Mouse (Mus musculus) thymus, postnatal 14 days (tissue): ENCODE measurements around the gene Ostn.
"Not testable (repeated sequence)": the region's sequence is repeated elsewhere in the genome, so short reads cannot be mapped to it uniquely, and the experiment has no call there.

Experiments
- DNase-seq: peaks from one replicate; pipeline ENCODE4 v3.0.0; 2021

Ostn gene

GRCm38 (mm10) chr16:27307189-27307588, at the start of gene Ostn:
TSS of gene Ostn (plus strand) at chr16:27307489.
- not testable (repeated sequence) for DNase-seq

GRCm38 (mm10) chr16:27268748-27269147, 38.5 kb upstream of the Ostn start:
- no peak for DNase-seq

- no peak for DNase-seq
Observed at GRCm38 (mm10) chr16:27287410-27287809, 19.9 kb upstream of the Ostn start.

GRCm38 (mm10) chr16:27296508-27296907, 10.8 kb upstream of the Ostn start:
- DNase-seq: no peak

GRCm38 (mm10) chr16:27296929-27297328, 10.4 kb upstream of the Ostn start:
- DNase-seq: no peak

DNA sequence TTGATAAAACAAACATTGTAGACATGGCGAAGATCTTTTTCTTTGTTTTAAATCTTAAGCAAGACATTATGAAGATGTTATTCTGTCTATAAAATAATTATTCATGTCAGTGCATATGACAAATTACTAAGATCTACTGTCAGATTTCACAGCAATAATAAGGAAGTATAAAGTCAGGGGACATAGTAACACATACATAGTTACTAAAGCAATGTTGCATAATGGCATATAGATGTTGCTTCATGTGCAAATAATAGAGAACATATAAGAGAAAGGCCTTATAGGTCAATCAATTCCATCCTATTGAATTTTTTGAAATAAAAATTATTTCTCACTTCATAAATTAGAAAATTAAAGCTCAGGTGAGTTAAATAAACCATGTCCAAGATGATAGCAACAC, 11.8 kb downstream of the Ostn start:
- no peak for DNase-seq

GRCm38 (mm10) chr16:27322047-27322446, 14.8 kb downstream of the Ostn start:
- DNase-seq: no peak

GRCm38 (mm10) chr16:27326463-27326862, 19.2 kb downstream of the Ostn start:
- DNase-seq: no peak

DNA sequence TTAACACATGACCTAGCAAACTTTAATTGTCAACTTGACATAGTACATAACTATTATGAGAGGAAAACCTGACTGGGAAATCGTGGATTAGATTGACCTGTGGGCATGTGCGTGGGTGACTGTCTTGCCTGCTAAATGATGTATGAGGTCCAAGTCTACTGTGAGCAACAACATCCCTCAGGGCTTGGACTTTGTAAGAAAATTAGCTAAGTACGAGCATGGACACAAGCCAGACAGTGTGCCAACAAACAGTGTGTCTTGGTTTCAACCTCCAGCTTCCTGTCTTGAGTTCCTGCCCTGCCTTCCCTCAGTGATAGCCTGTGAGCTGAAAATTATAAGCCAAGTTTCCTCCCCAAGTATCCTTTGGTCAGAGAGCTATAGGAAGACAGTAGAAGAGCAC, 40.2 kb downstream of the Ostn start:
- no peak for DNase-seq

GRCm38 (mm10) chr16:27348359-27348758, 41.1 kb downstream of the Ostn start:
- DNase-seq: no peak

GRCm38 (mm10) chr16:27349235-27349634, 41.9 kb downstream of the Ostn start:
- no peak for DNase-seq

GRCm38 (mm10) chr16:27349878-27350532, 42.7 kb downstream of the Ostn start:
- no peak for DNase-seq

GRCm38 (mm10) chr16:27354464-27354863, 47.2 kb downstream of the Ostn start:
- no peak for DNase-seq

- no peak for DNase-seq
Observed at GRCm38 (mm10) chr16:27360059-27360458, 52.8 kb downstream of the Ostn start.

DNA sequence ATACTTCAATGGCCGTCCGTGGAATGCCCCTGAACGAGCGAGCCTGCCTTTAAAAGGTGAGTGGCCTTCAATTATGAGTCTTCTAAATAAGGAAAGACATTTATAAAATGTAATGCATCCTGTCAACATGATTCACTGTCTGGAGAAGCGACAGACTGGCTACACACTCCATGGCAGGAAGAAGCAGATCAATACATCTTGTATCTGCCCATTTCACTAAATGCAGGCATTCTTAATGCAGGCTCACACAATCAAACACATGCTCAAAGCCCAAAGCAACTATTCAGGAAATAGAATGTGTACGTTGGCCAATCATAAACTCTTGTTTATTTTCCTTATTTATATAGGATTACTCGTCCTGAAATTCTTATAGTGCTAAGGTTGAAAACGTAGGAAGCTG, 62.9 kb downstream of the Ostn start, which contains the start of gene Uts2b:
Uts2b (minus strand) TSS at position 49 of the 400 bp plus-strand sequence.
- DNase-seq: no peak

DNA sequence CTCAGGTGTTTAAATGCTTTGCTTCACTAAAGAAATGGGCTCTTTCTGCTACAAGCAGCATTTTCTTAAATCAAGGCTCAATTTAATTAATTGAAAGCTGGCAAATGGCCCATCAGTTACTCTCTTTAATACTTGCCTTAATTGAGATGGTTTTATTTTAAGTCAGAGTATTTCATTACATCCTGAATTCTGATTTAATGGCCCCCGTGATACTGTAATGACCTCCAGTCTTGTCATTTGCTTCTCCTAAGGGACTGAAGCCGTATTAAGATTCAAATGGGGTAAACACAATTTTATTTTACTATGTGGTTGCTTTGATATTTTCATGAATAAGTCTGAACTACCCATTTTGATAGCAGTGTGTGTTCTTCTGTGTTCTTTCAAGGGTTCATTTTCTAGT, 63.4 kb downstream of the Ostn start:
- no peak for DNase-seq

DNA sequence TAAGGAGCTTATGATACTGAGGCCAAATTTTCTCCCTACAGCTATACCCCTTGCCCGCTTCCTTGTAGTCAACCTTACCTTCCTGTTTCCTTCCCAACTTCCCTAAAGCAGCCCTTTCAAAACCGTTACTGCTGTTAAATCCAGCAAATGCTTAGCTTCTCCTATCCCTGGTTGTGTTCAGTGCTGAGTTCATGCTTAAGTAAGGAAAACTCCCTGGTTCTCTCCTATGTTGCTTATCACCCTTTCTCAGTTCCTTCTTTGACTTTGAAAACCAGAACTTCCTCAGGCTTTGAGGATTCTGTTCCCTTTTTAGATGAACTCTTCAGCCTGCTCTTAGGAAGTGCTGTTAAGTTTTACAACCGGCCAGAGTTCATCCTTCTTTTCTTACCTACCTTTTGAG, 66.8 kb downstream of the Ostn start:
- DNase-seq: no peak

GRCm38 (mm10) chr16:27375318-27375717, 68.0 kb downstream of the Ostn start:
- DNase-seq: no peak

DNA sequence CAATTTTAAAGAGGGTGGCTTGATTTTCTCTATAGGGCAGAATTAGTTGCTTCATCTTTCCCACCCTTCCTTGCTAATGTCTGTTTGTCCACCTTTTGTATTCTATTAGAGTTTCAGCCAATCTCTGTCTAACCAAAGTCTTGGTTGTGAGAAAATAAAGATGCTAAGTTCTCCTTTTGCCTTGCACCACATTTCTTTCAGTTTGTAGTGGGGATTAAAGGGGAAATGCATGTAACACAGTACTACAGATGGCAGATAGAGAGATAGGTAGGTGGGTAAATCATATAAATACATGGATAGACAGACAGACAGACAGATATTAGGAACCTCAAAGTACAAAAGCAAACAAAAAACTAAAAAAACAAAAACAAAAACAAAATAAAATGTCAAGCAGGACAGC, 69.3 kb downstream of the Ostn start:
- no peak for DNase-seq

DNA sequence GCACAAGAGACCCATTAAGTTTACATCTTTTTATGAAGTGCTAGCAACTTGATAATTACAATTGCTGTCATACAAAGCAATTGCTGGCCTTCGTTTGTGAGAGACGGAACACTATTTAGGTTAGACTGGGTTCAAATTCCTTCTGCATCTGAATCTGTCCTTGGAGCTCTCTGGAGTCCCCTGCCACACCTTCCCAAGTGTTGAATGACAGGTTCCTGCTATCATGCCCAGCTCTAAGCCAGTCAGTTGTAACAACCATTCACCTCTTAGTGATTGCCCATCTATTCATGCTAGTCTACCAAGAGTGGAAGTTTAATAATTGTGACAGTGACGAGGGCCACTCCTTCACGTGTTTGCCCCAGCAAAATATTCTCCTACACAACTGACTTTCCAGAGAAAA, 74.9 kb downstream of the Ostn start:
- DNase-seq: no peak

DNA sequence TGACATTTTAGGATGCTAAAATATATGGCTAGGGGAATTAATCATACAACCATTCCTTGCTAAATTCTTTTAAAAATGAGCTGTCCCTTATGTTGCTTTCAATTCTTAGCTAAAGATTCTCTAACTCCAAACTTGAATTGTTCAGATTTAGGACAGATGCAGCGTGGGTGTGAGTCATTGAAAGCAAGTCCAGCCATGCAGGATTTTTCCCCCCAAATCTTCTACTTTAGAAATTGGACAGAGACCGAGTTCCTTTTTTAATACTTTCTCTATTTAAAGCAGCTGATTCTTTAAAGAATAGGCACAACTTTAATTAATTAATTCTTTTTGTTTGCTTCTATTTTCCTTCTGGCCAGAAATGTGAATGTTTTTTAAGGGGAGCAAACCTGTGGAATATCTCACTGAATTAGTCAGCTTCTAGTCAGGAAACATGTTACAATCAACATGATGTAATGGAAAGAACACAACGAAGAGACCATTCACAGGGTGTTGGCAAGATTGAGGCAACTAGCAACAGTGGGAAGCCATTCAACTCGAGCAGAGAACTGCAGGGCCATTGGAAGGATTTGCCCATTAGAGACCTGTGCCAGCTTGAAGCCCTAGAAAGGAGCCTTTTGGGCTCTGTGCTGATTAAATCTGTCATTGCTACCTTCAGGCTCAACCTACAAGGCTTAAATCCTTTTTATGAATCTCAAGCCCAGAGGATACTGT, 77.8 kb downstream of the Ostn start:
- no peak for DNase-seq

DNA sequence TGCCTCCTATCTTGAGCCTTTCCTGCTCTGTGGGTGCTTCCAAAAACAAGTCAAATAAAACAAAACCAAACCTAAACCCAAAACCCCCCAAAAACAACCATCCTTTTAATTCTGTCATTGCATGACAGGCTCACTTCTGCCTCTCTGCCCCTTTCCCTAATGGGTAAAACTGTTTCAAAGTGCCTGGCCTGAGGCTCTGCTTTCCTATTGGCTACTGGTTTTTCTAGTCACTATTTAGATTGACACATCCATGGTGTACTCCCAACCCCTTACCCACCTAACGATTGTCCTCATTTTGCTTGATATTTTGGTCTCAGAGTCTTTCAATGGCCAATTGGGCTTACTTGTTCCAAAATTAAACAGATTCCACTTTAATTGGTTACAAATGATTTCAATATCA, 78.4 kb downstream of the Ostn start:
- no peak for DNase-seq

- no peak for DNase-seq
Observed at GRCm38 (mm10) chr16:27386850-27387407, 79.6 kb downstream of the Ostn start.
